Mouse (Mus musculus) neutrophil, adult 65 days (primary cell): ENCODE data around the gene Galnt4. TPM values are rescaled to one million over a fixed set of nuclear protein-coding genes. Genes with fewer than 3 reads are reported as not detected.

ENCODE experiments used
- total RNA-seq: library from RNA; stranded (reverse); gene quantifications from 2 replicates; pipeline ENCODE4 v1.2.4, GENCODE M21; 2023

Gene Galnt4
- 7.9 and 10.5 TPM in 2 replicates for total RNA-seq

GRCm38 (mm10) chr10:99107964-99108363, at the start of gene Galnt4:
Gene Galnt4 (plus strand): TSS chr10:99108159.

GRCm38 (mm10) chr10:99106703-99107631, 992 bp upstream of the Galnt4 start, which contains the start of gene Poc1b:
Gene Poc1b (plus strand): TSS chr10:99107036.

GRCm38 (mm10) chr10:99126225-99126624, 18.3 kb downstream of the Galnt4 start, which contains the start of gene Phxr2:
Gene Phxr2 (minus strand): TSS chr10:99126325.

Other genes with a start within 250 kb of the Galnt4 start
- 117 and 173 TPM in 2 replicates for gene Atp2b1, start 193.8 kb upstream of the Galnt4 start, total RNA-seq
- 8.5 and 11.1 TPM in 2 replicates for gene Poc1b, start 1.1 kb upstream of the Galnt4 start, total RNA-seq
- not detected in 2 replicates for gene Phxr2, start 18.2 kb downstream of the Galnt4 start, total RNA-seq
- 269 and 314 TPM in 2 replicates for gene Dusp6, start 155.1 kb downstream of the Galnt4 start, total RNA-seq